20 mouse cellular contexts compared by ENCODE assay signal in the genomic region with DNA sequence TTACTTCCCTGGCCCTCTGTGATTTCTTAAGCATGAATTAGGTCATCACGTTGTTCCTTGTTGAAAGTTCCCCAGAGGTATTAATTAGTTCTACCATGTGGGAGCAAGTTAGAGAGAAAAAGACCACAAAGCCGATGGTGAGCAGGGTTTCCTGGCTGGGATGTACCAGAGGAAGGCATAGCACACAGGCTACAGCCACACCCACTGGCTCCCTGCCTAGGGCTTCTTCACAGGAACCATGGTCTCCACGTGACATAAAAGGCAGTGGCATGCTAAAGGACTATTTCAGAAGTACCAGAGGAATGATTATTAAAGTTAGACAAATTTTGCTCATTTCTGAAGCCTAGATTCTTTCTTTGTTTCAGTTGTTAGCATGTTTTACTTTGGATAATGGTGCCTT. TPM values are rescaled to one million over a fixed set of nuclear protein-coding genes. Genes with fewer than 3 reads are reported as not detected.
"Had no signal": no experiment of that assay in that cellular context is flagged by ENCODE, and none has a peak within 500 bp of the region (broad histone marks: within the 10 kb centered on the region; RNA-seq: fewer than 3 reads in every experiment).

No protein-coding gene starts in this region.

- H3K27me3 ChIP-seq: limb, embryonic 12.5 days; liver, embryonic 13.5 days; neural tube, embryonic 13.5 days had no signal

- H3K4me1 ChIP-seq: limb, embryonic 12.5 days; liver, embryonic 13.5 days; neural tube, embryonic 13.5 days had no signal

- H3K9ac ChIP-seq: limb, embryonic 12.5 days; liver, embryonic 13.5 days; liver, postnatal 0 days; neural tube, embryonic 13.5 days had no signal

- H3K9me3 ChIP-seq: limb, embryonic 12.5 days; liver, embryonic 13.5 days; neural tube, embryonic 13.5 days had no signal

- ATAC-seq: intestine, embryonic 16.5 days; liver, postnatal 0 days; midbrain, embryonic 16.5 days had no signal

- DNase-seq: layer of hippocampus, adult 9-11 months; liver; liver, embryonic 13.5 days; liver, postnatal 0 days; retina, postnatal 1 day; right cerebral cortex, postnatal 4 days; spleen, adult 18-20 months; thymus, adult 18-20 months; thymus, postnatal 14 days had no signal

- H3K4me2 ChIP-seq: limb, embryonic 12.5 days; liver, embryonic 13.5 days; midbrain, embryonic 11.5 days; neural tube, embryonic 13.5 days had no signal

- H3K27ac ChIP-seq: limb, embryonic 12.5 days; liver, embryonic 13.5 days; neural tube, embryonic 13.5 days had no signal

- H3K4me3 ChIP-seq: limb, embryonic 12.5 days; liver, embryonic 13.5 days; neural tube, embryonic 13.5 days had no signal

RNA-seq across cellular contexts. Expression of a gene that starts 40.7 kb away (rescaled TPM):
- total RNA-seq: layer of hippocampus, adult 18-20 months; left cerebral cortex, postnatal 36 days; megakaryocyte, adult 5-6 weeks had no signal
- polyA plus RNA-seq: intestine, embryonic 16.5 days; kidney, embryonic 14.5 days; limb, embryonic 12.5 days; liver, embryonic 13.5 days; liver, postnatal 0 days; lung, embryonic 16.5 days; midbrain, embryonic 11.5 days; midbrain, embryonic 16.5 days; neural tube, embryonic 13.5 days; stomach, embryonic 14.5 days had no signal

RNA-seq across cellular contexts. Expression of a gene that starts 40.8 kb away (rescaled TPM):
- total RNA-seq: layer of hippocampus, adult 18-20 months; left cerebral cortex, postnatal 36 days had no signal
- polyA plus RNA-seq: intestine, embryonic 16.5 days; kidney, embryonic 14.5 days; limb, embryonic 12.5 days; liver, embryonic 13.5 days; liver, postnatal 0 days; lung, embryonic 16.5 days; midbrain, embryonic 11.5 days; midbrain, embryonic 16.5 days; neural tube, embryonic 13.5 days; stomach, embryonic 14.5 days had no signal
